Mouse (Mus musculus): ENCODE measurements at regions not wholly inside any gene's neighbourhood (a gene's known extent, or its start where the extent isn't known, plus 50 kb on each side); places are given as distances from the start of the nearest gene placed in this dataset.

GRCm38 (mm10) chr4:95166503-95166902 lies 114.5 kb upstream of the Jun start:
- WGBS: 93% methylated on average over 5 of the region's 5 CpGs
- TF ChIP-seq POLR2A (IDR thresholded peaks at IDR 0.05; ENCODE audit: insufficient read depth, low read depth, low read length): no peak
- no peak for TF ChIP-seq CTCF (IDR thresholded peaks at IDR 0.05; ENCODE audit: insufficient read depth, low read depth, low read length)
- Histone ChIP-seq H3K4me1 (ENCODE audit: control insufficient read depth, insufficient read depth, low read length) (peaks cover under 1% of the 10 kb centered on the region), H3K27ac (ENCODE audit: insufficient read depth, low read depth, low read length) (no peak overlapping the region), H3K4me3 (ENCODE audit: insufficient read depth, low read depth, low read length) (no peak overlapping the region)

DNA sequence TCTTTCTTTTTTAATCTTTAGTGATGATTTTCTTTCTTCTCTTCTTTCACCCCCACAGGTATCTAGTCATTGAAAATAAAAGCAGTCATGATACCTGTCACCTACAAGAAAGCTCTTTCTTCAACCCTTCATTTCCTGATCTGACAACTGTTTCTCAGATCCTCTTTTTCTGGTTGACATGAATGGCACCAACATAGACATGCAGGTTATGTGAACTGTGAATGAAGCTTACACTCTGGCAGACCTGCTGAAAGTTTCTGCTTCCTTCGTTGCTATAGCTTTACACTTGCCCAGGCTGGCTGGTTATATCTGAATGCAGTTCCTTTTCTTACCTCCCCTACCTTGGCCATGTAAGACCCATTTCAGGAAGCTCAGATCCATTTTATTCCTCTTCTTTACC lies 115.2 kb upstream of the Jun start:
- TF ChIP-seq CTCF (IDR thresholded peaks at IDR 0.05; ENCODE audit: insufficient read depth, low read depth, low read length): no peak
- no peak for TF ChIP-seq POLR2A (IDR thresholded peaks at IDR 0.05; ENCODE audit: insufficient read depth, low read depth, low read length)
- 91% methylated on average over 1 of the region's 1 CpGs for WGBS

GRCm38 (mm10) chr4:95169702-95170101 lies 117.7 kb upstream of the Jun start:
- no peak overlapping the region for H3K4me3 ChIP-seq (ENCODE audit: insufficient read depth, low read depth, low read length)
- no peaks in the 10 kb centered on the region for H3K4me1 ChIP-seq (ENCODE audit: control insufficient read depth, insufficient read depth, low read length)
- 76% methylated on average over 2 of the region's 2 CpGs for WGBS
- TF ChIP-seq CTCF (IDR thresholded peaks at IDR 0.05; ENCODE audit: insufficient read depth, low read depth, low read length): no peak
- TF ChIP-seq POLR2A (IDR thresholded peaks at IDR 0.05; ENCODE audit: insufficient read depth, low read depth, low read length): no peak
- no peak overlapping the region for H3K27ac ChIP-seq (ENCODE audit: insufficient read depth, low read depth, low read length)

More for the DNA sequence above, 115.2 kb upstream of the Jun start:
- H3K4me1 ChIP-seq (ENCODE audit: control insufficient read depth, insufficient read depth, low read length): no peaks in the 10 kb centered on the region
- H3K4me3 ChIP-seq (ENCODE audit: insufficient read depth, low read depth, low read length): no peak overlapping the region
- no peak overlapping the region for H3K27ac ChIP-seq (ENCODE audit: insufficient read depth, low read depth, low read length)

DNA sequence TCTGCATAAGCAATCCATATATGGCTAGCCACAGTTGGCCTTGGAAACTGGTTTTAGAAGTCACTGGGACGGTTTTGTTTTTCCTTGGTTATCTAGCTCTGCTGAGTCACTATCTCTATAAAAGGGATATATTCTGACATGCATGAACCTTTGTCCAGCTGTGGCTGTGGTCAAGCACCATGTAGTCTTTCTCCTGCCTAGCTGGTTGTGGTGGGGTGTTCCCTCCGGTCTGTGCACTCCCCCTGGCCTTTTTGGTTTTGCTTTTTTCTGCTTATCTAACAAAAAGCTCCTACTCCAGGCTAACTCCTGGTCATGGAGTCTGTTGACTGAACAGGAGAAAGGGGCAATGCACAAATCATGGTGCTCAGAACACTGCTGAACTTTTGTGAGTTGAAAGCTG lies 125.7 kb upstream of the Jun start:
- WGBS: 88% methylated on average over 2 of the region's 2 CpGs
- Histone ChIP-seq H3K4me1 (ENCODE audit: control insufficient read depth, insufficient read depth, low read length) (no peaks in the 10 kb centered on the region), H3K4me3 (ENCODE audit: insufficient read depth, low read depth, low read length) (no peak overlapping the region), H3K27ac (ENCODE audit: insufficient read depth, low read depth, low read length) (no peak overlapping the region)
- no peak for TF ChIP-seq POLR2A (IDR thresholded peaks at IDR 0.05; ENCODE audit: insufficient read depth, low read depth, low read length)
- no peak for TF ChIP-seq CTCF (IDR thresholded peaks at IDR 0.05; ENCODE audit: insufficient read depth, low read depth, low read length)

- H3K4me3 ChIP-seq (ENCODE audit: insufficient read depth, low read depth, low read length): no peak overlapping the region
- WGBS: 81% methylated on average over 3 of the region's 3 CpGs
- H3K27ac ChIP-seq (ENCODE audit: insufficient read depth, low read depth, low read length): no peak overlapping the region
- TF ChIP-seq POLR2A (IDR thresholded peaks at IDR 0.05; ENCODE audit: insufficient read depth, low read depth, low read length) (no peak), CTCF (IDR thresholded peaks at IDR 0.05; ENCODE audit: insufficient read depth, low read depth, low read length) (no peak)
- H3K4me1 ChIP-seq (ENCODE audit: control insufficient read depth, insufficient read depth, low read length): no peaks in the 10 kb centered on the region
These were observed 126.4 kb upstream of the Jun start for GRCm38 (mm10) chr4:95178467-95178866.

- Histone ChIP-seq H3K4me3 (ENCODE audit: insufficient read depth, low read depth, low read length) (no peak overlapping the region), H3K4me1 (ENCODE audit: control insufficient read depth, insufficient read depth, low read length) (no peaks in the 10 kb centered on the region), H3K27ac (ENCODE audit: insufficient read depth, low read depth, low read length) (no peak overlapping the region)
- TF ChIP-seq POLR2A (IDR thresholded peaks at IDR 0.05; ENCODE audit: insufficient read depth, low read depth, low read length) (no peak), CTCF (IDR thresholded peaks at IDR 0.05; ENCODE audit: insufficient read depth, low read depth, low read length) (no peak)
- WGBS: 71% methylated on average over 8 of the region's 8 CpGs
These were observed 126.9 kb upstream of the Jun start for GRCm38 (mm10) chr4:95178900-95179299.

DNA sequence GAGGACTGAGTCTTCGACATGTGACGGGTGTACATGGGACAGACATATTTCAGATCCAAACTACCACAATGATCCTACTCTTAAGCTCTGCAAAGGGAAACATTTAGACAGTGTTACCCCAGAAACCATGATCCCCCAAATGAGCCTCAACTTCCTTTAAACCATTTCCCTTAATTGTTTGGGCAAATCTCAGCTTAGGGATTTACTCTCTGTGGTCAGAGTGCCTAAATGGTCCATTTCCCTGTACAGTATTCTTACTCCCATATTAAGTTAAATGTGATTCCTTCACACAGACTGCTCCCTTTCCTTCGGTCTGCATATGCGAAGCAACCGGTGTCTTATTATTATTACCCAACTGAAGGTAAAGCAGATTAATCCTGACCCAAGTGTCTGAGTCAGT lies 128.4 kb upstream of the Jun start:
- Histone ChIP-seq H3K4me1 (ENCODE audit: control insufficient read depth, insufficient read depth, low read length) (no peaks in the 10 kb centered on the region), H3K4me3 (ENCODE audit: insufficient read depth, low read depth, low read length) (no peak overlapping the region), H3K27ac (ENCODE audit: insufficient read depth, low read depth, low read length) (no peak overlapping the region)
- no peak for TF ChIP-seq POLR2A (IDR thresholded peaks at IDR 0.05; ENCODE audit: insufficient read depth, low read depth, low read length)
- no peak for TF ChIP-seq CTCF (IDR thresholded peaks at IDR 0.05; ENCODE audit: insufficient read depth, low read depth, low read length)
- WGBS: 98% methylated on average over 5 of the region's 5 CpGs

- no peaks in the 10 kb centered on the region for H3K4me1 ChIP-seq (ENCODE audit: control insufficient read depth, insufficient read depth, low read length)
- TF ChIP-seq POLR2A (IDR thresholded peaks at IDR 0.05; ENCODE audit: insufficient read depth, low read depth, low read length) (no peak), CTCF (IDR thresholded peaks at IDR 0.05; ENCODE audit: insufficient read depth, low read depth, low read length) (no peak)
- H3K27ac ChIP-seq (ENCODE audit: insufficient read depth, low read depth, low read length): no peak overlapping the region
- H3K4me3 ChIP-seq (ENCODE audit: insufficient read depth, low read depth, low read length): no peak overlapping the region
These were observed 129.0 kb upstream of the Jun start for GRCm38 (mm10) chr4:95180999-95181398.

GRCm38 (mm10) chr4:95184180-95184579 lies 132.2 kb upstream of the Jun start:
- 57% methylated on average over 4 of the region's 4 CpGs for WGBS
- Histone ChIP-seq H3K4me1 (ENCODE audit: control insufficient read depth, insufficient read depth, low read length) (no peaks in the 10 kb centered on the region), H3K27ac (ENCODE audit: insufficient read depth, low read depth, low read length) (no peak overlapping the region), H3K4me3 (ENCODE audit: insufficient read depth, low read depth, low read length) (no peak overlapping the region)
- TF ChIP-seq POLR2A (IDR thresholded peaks at IDR 0.05; ENCODE audit: insufficient read depth, low read depth, low read length): no peak
- TF ChIP-seq CTCF (IDR thresholded peaks at IDR 0.05; ENCODE audit: insufficient read depth, low read depth, low read length): no peak

Data from olfactory bulb, adult 2 months (tissue).